Mouse (Mus musculus): ENCODE results near the gene Cmtm6. TPM values are rescaled to one million over a fixed set of nuclear protein-coding genes. Genes with fewer than 3 reads are reported as not detected.

Cmtm6 gene
- polyA plus RNA-seq, 1 experiment from 2014 or later = 56.7 TPM

- H3K27me3 ChIP-seq (ENCODE audit: control insufficient read depth, insufficient read depth, low read length) = no peaks in the 10 kb centered on the region
- ATAC-seq (ENCODE audit: insufficient number of reproducible peaks, insufficient read depth, low FRiP score, low read depth) = no peak
- WGBS = 80% methylated on average over 7 of the region's 7 CpGs
- no peak overlapping the region for H3K27ac ChIP-seq (ENCODE audit: low read length)
- no peaks in the 10 kb centered on the region for H3K4me1 ChIP-seq (ENCODE audit: control insufficient read depth, insufficient read depth, low read length)
- no peak overlapping the region for H3K4me2 ChIP-seq (replicated peaks; ENCODE audit: low read depth, low read length)
- H3K9ac ChIP-seq (replicated peaks; ENCODE audit: low read depth, low read length) = no peak overlapping the region
- H3K36me3 ChIP-seq (ENCODE audit: control insufficient read depth, insufficient read depth, low read length) = peaks cover 21% of the 10 kb centered on the region
- no peak overlapping the region for H3K4me3 ChIP-seq (ENCODE audit: low read depth, low read length)
- no peaks in the 10 kb centered on the region for H3K9me3 ChIP-seq (ENCODE audit: control insufficient read depth, low read depth, low read length)
Observed at GRCm38 (mm10) chr9:114758272-114758671, 27.4 kb downstream of the Cmtm6 start.

- Histone ChIP-seq H3K4me1 (ENCODE audit: control insufficient read depth, insufficient read depth, low read length) (no peaks in the 10 kb centered on the region), H3K27ac (ENCODE audit: low read length) (no peak overlapping the region), H3K4me3 (ENCODE audit: low read depth, low read length) (no peak overlapping the region), H3K9ac (replicated peaks; ENCODE audit: low read depth, low read length) (no peak overlapping the region), H3K27me3 (ENCODE audit: control insufficient read depth, insufficient read depth, low read length) (no peaks in the 10 kb centered on the region), H3K36me3 (ENCODE audit: control insufficient read depth, insufficient read depth, low read length) (peaks cover 21% of the 10 kb centered on the region), H3K4me2 (replicated peaks; ENCODE audit: low read depth, low read length) (no peak overlapping the region), H3K9me3 (ENCODE audit: control insufficient read depth, low read depth, low read length) (no peaks in the 10 kb centered on the region)
- WGBS = 88% methylated on average over 5 of the region's 5 CpGs
- no peak for ATAC-seq (ENCODE audit: insufficient number of reproducible peaks, insufficient read depth, low FRiP score, low read depth)
Observed at GRCm38 (mm10) chr9:114758801-114759200, 27.9 kb downstream of the Cmtm6 start.

- 89% methylated on average over 4 of the region's 4 CpGs for WGBS
- no peaks in the 10 kb centered on the region for H3K4me1 ChIP-seq (ENCODE audit: control insufficient read depth, insufficient read depth, low read length)
- no peaks in the 10 kb centered on the region for H3K9me3 ChIP-seq (ENCODE audit: control insufficient read depth, low read depth, low read length)
- no peak overlapping the region for H3K27ac ChIP-seq (ENCODE audit: low read length)
- no peak overlapping the region for H3K4me3 ChIP-seq (ENCODE audit: low read depth, low read length)
- H3K9ac ChIP-seq (replicated peaks; ENCODE audit: low read depth, low read length) = no peak overlapping the region
- H3K36me3 ChIP-seq (ENCODE audit: control insufficient read depth, insufficient read depth, low read length) = peaks cover 21% of the 10 kb centered on the region
- no peaks in the 10 kb centered on the region for H3K27me3 ChIP-seq (ENCODE audit: control insufficient read depth, insufficient read depth, low read length)
- ATAC-seq (ENCODE audit: insufficient number of reproducible peaks, insufficient read depth, low FRiP score, low read depth) = no peak
- H3K4me2 ChIP-seq (replicated peaks; ENCODE audit: low read depth, low read length) = no peak overlapping the region
Observed at GRCm38 (mm10) chr9:114759886-114760285, 29.0 kb downstream of the Cmtm6 start.

- no peaks in the 10 kb centered on the region for H3K9me3 ChIP-seq (ENCODE audit: control insufficient read depth, low read depth, low read length)
- H3K4me1 ChIP-seq (ENCODE audit: control insufficient read depth, insufficient read depth, low read length) = no peaks in the 10 kb centered on the region
- H3K4me3 ChIP-seq (ENCODE audit: low read depth, low read length) = no peak overlapping the region
- no peak overlapping the region for H3K9ac ChIP-seq (replicated peaks; ENCODE audit: low read depth, low read length)
- no peaks in the 10 kb centered on the region for H3K27me3 ChIP-seq (ENCODE audit: control insufficient read depth, insufficient read depth, low read length)
- H3K36me3 ChIP-seq (ENCODE audit: control insufficient read depth, insufficient read depth, low read length) = peaks cover 21% of the 10 kb centered on the region
- 80% methylated on average over 5 of the region's 5 CpGs for WGBS
- no peak for ATAC-seq (ENCODE audit: insufficient number of reproducible peaks, insufficient read depth, low FRiP score, low read depth)
- H3K27ac ChIP-seq (ENCODE audit: low read length) = no peak overlapping the region
- no peak overlapping the region for H3K4me2 ChIP-seq (replicated peaks; ENCODE audit: low read depth, low read length)
Observed at GRCm38 (mm10) chr9:114760353-114760752, 29.4 kb downstream of the Cmtm6 start.

- 67% methylated on average over 11 of the region's 11 CpGs for WGBS
- no peak for ATAC-seq (ENCODE audit: insufficient number of reproducible peaks, insufficient read depth, low FRiP score, low read depth)
- H3K36me3 ChIP-seq (ENCODE audit: control insufficient read depth, insufficient read depth, low read length) = peaks cover 18% of the 10 kb centered on the region
Observed at GRCm38 (mm10) chr9:114761848-114762247, 30.9 kb downstream of the Cmtm6 start.

GRCm38 (mm10) chr9:114763341-114763740 lies 32.4 kb downstream of the Cmtm6 start:
- Histone ChIP-seq H3K27ac (ENCODE audit: low read length) (no peak overlapping the region), H3K9ac (replicated peaks; ENCODE audit: low read depth, low read length) (no peak overlapping the region), H3K4me3 (ENCODE audit: low read depth, low read length) (no peak overlapping the region), H3K9me3 (ENCODE audit: control insufficient read depth, low read depth, low read length) (no peaks in the 10 kb centered on the region), H3K4me2 (replicated peaks; ENCODE audit: low read depth, low read length) (no peak overlapping the region), H3K27me3 (ENCODE audit: control insufficient read depth, insufficient read depth, low read length) (no peaks in the 10 kb centered on the region), H3K4me1 (ENCODE audit: control insufficient read depth, insufficient read depth, low read length) (no peaks in the 10 kb centered on the region), H3K36me3 (ENCODE audit: control insufficient read depth, insufficient read depth, low read length) (peaks cover 15% of the 10 kb centered on the region; the same call in 1 of the 2 replicates)
- no peak for ATAC-seq (ENCODE audit: insufficient number of reproducible peaks, insufficient read depth, low FRiP score, low read depth)
- 64% methylated on average over 13 of the region's 13 CpGs for WGBS

More at GRCm38 (mm10) chr9:114761848-114762247, 30.9 kb downstream of the Cmtm6 start:
- Histone ChIP-seq H3K9ac (replicated peaks; ENCODE audit: low read depth, low read length) (no peak overlapping the region), H3K4me1 (ENCODE audit: control insufficient read depth, insufficient read depth, low read length) (no peaks in the 10 kb centered on the region), H3K9me3 (ENCODE audit: control insufficient read depth, low read depth, low read length) (no peaks in the 10 kb centered on the region), H3K27ac (ENCODE audit: low read length) (no peak overlapping the region), H3K4me3 (ENCODE audit: low read depth, low read length) (no peak overlapping the region), H3K4me2 (replicated peaks; ENCODE audit: low read depth, low read length) (no peak overlapping the region), H3K27me3 (ENCODE audit: control insufficient read depth, insufficient read depth, low read length) (no peaks in the 10 kb centered on the region)

GRCm38 (mm10) chr9:114767030-114767429 lies 36.1 kb downstream of the Cmtm6 start:
- Histone ChIP-seq H3K4me1 (ENCODE audit: control insufficient read depth, insufficient read depth, low read length) (no peaks in the 10 kb centered on the region), H3K27me3 (ENCODE audit: control insufficient read depth, insufficient read depth, low read length) (no peaks in the 10 kb centered on the region), H3K4me3 (ENCODE audit: low read depth, low read length) (no peak overlapping the region), H3K4me2 (replicated peaks; ENCODE audit: low read depth, low read length) (no peak overlapping the region), H3K36me3 (ENCODE audit: control insufficient read depth, insufficient read depth, low read length) (no peaks in the 10 kb centered on the region; the same call in 1 of the 2 replicates), H3K9me3 (ENCODE audit: control insufficient read depth, low read depth, low read length) (no peaks in the 10 kb centered on the region), H3K9ac (replicated peaks; ENCODE audit: low read depth, low read length) (no peak overlapping the region), H3K27ac (ENCODE audit: low read length) (no peak overlapping the region)
- ATAC-seq (ENCODE audit: insufficient number of reproducible peaks, insufficient read depth, low FRiP score, low read depth) = no peak
- 83% methylated on average over 13 of the region's 13 CpGs for WGBS

- Histone ChIP-seq H3K27ac (ENCODE audit: low read length) (no peak overlapping the region), H3K4me2 (replicated peaks; ENCODE audit: low read depth, low read length) (no peak overlapping the region), H3K4me3 (ENCODE audit: low read depth, low read length) (no peak overlapping the region), H3K27me3 (ENCODE audit: control insufficient read depth, insufficient read depth, low read length) (no peaks in the 10 kb centered on the region), H3K9me3 (ENCODE audit: control insufficient read depth, low read depth, low read length) (no peaks in the 10 kb centered on the region), H3K36me3 (ENCODE audit: control insufficient read depth, insufficient read depth, low read length) (no peaks in the 10 kb centered on the region; the same call in 1 of the 2 replicates), H3K9ac (replicated peaks; ENCODE audit: low read depth, low read length) (no peak overlapping the region), H3K4me1 (ENCODE audit: control insufficient read depth, insufficient read depth, low read length) (no peaks in the 10 kb centered on the region)
- 83% methylated on average over 2 of the region's 2 CpGs for WGBS
- ATAC-seq (ENCODE audit: insufficient number of reproducible peaks, insufficient read depth, low FRiP score, low read depth) = no peak
Observed at GRCm38 (mm10) chr9:114767507-114767906, 36.6 kb downstream of the Cmtm6 start.

GRCm38 (mm10) chr9:114768066-114768465 lies 37.1 kb downstream of the Cmtm6 start:
- Histone ChIP-seq H3K4me1 (ENCODE audit: control insufficient read depth, insufficient read depth, low read length) (no peaks in the 10 kb centered on the region), H3K27me3 (ENCODE audit: control insufficient read depth, insufficient read depth, low read length) (no peaks in the 10 kb centered on the region), H3K9me3 (ENCODE audit: control insufficient read depth, low read depth, low read length) (no peaks in the 10 kb centered on the region), H3K9ac (replicated peaks; ENCODE audit: low read depth, low read length) (no peak overlapping the region), H3K4me3 (ENCODE audit: low read depth, low read length) (no peak overlapping the region), H3K36me3 (ENCODE audit: control insufficient read depth, insufficient read depth, low read length) (no peaks in the 10 kb centered on the region; the same call in 1 of the 2 replicates), H3K27ac (ENCODE audit: low read length) (no peak overlapping the region), H3K4me2 (replicated peaks; ENCODE audit: low read depth, low read length) (no peak overlapping the region)
- WGBS = 60% methylated on average over 10 of the region's 10 CpGs
- ATAC-seq (ENCODE audit: insufficient number of reproducible peaks, insufficient read depth, low FRiP score, low read depth) = no peak

Data from stomach, embryonic 14.5 days (tissue).